Mouse (Mus musculus): ENCODE measurements at regions not wholly inside any gene's neighbourhood (a gene's known extent, or its start where the extent isn't known, plus 50 kb on each side); places are given as distances from the start of the nearest gene placed in this dataset.

- TF ChIP-seq POLR2A (IDR thresholded peaks at IDR 0.05; ENCODE audit: borderline replicate concordance, low read depth, low read length) (no peak), CTCF (IDR thresholded peaks at IDR 0.05; ENCODE audit: low read depth, low read length) (0 out of 2 replicates have a peak, but pooled peaks have one; percentile 22)
- no peak overlapping the region for H3K4me3 ChIP-seq (ENCODE audit: insufficient read depth, low read length)
- H3K27ac ChIP-seq (ENCODE audit: insufficient read depth, low read depth, low read length), result no peak overlapping the region
- no peaks in the 10 kb centered on the region for H3K4me1 ChIP-seq (ENCODE audit: control insufficient read depth, insufficient read depth, low read length)
These were observed 166.0 kb downstream of the Zfp36l1 start for GRCm38 (mm10) chr12:79946777-79947176.

GRCm38 (mm10) chr12:79945899-79946298 lies 166.9 kb downstream of the Zfp36l1 start:
- H3K27ac ChIP-seq (ENCODE audit: insufficient read depth, low read depth, low read length), result no peak overlapping the region
- no peak overlapping the region for H3K4me3 ChIP-seq (ENCODE audit: insufficient read depth, low read length)
- H3K4me1 ChIP-seq (ENCODE audit: control insufficient read depth, insufficient read depth, low read length), result no peaks in the 10 kb centered on the region
- TF ChIP-seq POLR2A (IDR thresholded peaks at IDR 0.05; ENCODE audit: borderline replicate concordance, low read depth, low read length), result no peak
- TF ChIP-seq CTCF (IDR thresholded peaks at IDR 0.05; ENCODE audit: low read depth, low read length), result no peak

- Histone ChIP-seq H3K4me3 (ENCODE audit: insufficient read depth, low read length) (no peak overlapping the region), H3K4me1 (ENCODE audit: control insufficient read depth, insufficient read depth, low read length) (no peaks in the 10 kb centered on the region), H3K27ac (ENCODE audit: insufficient read depth, low read depth, low read length) (no peak overlapping the region)
- TF ChIP-seq CTCF (IDR thresholded peaks at IDR 0.05; ENCODE audit: low read depth, low read length) (no peak), POLR2A (IDR thresholded peaks at IDR 0.05; ENCODE audit: borderline replicate concordance, low read depth, low read length) (no peak)
These were observed 167.9 kb downstream of the Zfp36l1 start for GRCm38 (mm10) chr12:79944714-79945493.

GRCm38 (mm10) chr12:79944090-79944489 lies 168.7 kb downstream of the Zfp36l1 start:
- no peaks in the 10 kb centered on the region for H3K4me1 ChIP-seq (ENCODE audit: control insufficient read depth, insufficient read depth, low read length)
- H3K4me3 ChIP-seq (ENCODE audit: insufficient read depth, low read length), result no peak overlapping the region
- no peak for TF ChIP-seq CTCF (IDR thresholded peaks at IDR 0.05; ENCODE audit: low read depth, low read length)
- no peak for TF ChIP-seq POLR2A (IDR thresholded peaks at IDR 0.05; ENCODE audit: borderline replicate concordance, low read depth, low read length)
- no peak overlapping the region for H3K27ac ChIP-seq (ENCODE audit: insufficient read depth, low read depth, low read length)

- Histone ChIP-seq H3K4me1 (ENCODE audit: control insufficient read depth, insufficient read depth, low read length) (peaks cover 6% of the 10 kb centered on the region), H3K27ac (ENCODE audit: insufficient read depth, low read depth, low read length) (no peak overlapping the region), H3K4me3 (ENCODE audit: insufficient read depth, low read length) (no peak overlapping the region)
- no peak for TF ChIP-seq POLR2A (IDR thresholded peaks at IDR 0.05; ENCODE audit: borderline replicate concordance, low read depth, low read length)
- TF ChIP-seq CTCF (IDR thresholded peaks at IDR 0.05; ENCODE audit: low read depth, low read length), result no peak
These were observed 170.2 kb downstream of the Zfp36l1 start for GRCm38 (mm10) chr12:79942563-79943131.

GRCm38 (mm10) chr12:79941828-79942227 lies 171.0 kb downstream of the Zfp36l1 start:
- H3K4me3 ChIP-seq (ENCODE audit: insufficient read depth, low read length), result no peak overlapping the region
- peaks cover 8% of the 10 kb centered on the region for H3K4me1 ChIP-seq (ENCODE audit: control insufficient read depth, insufficient read depth, low read length)
- TF ChIP-seq POLR2A (IDR thresholded peaks at IDR 0.05; ENCODE audit: borderline replicate concordance, low read depth, low read length) (no peak), CTCF (IDR thresholded peaks at IDR 0.05; ENCODE audit: low read depth, low read length) (no peak)
- no peak overlapping the region for H3K27ac ChIP-seq (ENCODE audit: insufficient read depth, low read depth, low read length)

- H3K4me3 ChIP-seq (ENCODE audit: insufficient read depth, low read length), result no peak overlapping the region
- H3K4me1 ChIP-seq (ENCODE audit: control insufficient read depth, insufficient read depth, low read length), result peaks cover 9% of the 10 kb centered on the region
- H3K27ac ChIP-seq (ENCODE audit: insufficient read depth, low read depth, low read length), result no peak overlapping the region
- no peak for TF ChIP-seq POLR2A (IDR thresholded peaks at IDR 0.05; ENCODE audit: borderline replicate concordance, low read depth, low read length)
These were observed 173.4 kb downstream of the Zfp36l1 start for GRCm38 (mm10) chr12:79939436-79939835.

GRCm38 (mm10) chr12:79937876-79938275 lies 174.9 kb downstream of the Zfp36l1 start:
- Histone ChIP-seq H3K4me1 (ENCODE audit: control insufficient read depth, insufficient read depth, low read length) (peaks cover 9% of the 10 kb centered on the region), H3K27ac (ENCODE audit: insufficient read depth, low read depth, low read length) (no peak overlapping the region), H3K4me3 (ENCODE audit: insufficient read depth, low read length) (no peak overlapping the region)
- TF ChIP-seq CTCF (IDR thresholded peaks at IDR 0.05; ENCODE audit: low read depth, low read length), result no peak
- TF ChIP-seq POLR2A (IDR thresholded peaks at IDR 0.05; ENCODE audit: borderline replicate concordance, low read depth, low read length), result no peak

GRCm38 (mm10) chr12:79936698-79937097 lies 176.1 kb downstream of the Zfp36l1 start:
- peaks cover 9% of the 10 kb centered on the region for H3K4me1 ChIP-seq (ENCODE audit: control insufficient read depth, insufficient read depth, low read length)
- no peak overlapping the region for H3K27ac ChIP-seq (ENCODE audit: insufficient read depth, low read depth, low read length)
- H3K4me3 ChIP-seq (ENCODE audit: insufficient read depth, low read length), result no peak overlapping the region
- TF ChIP-seq POLR2A (IDR thresholded peaks at IDR 0.05; ENCODE audit: borderline replicate concordance, low read depth, low read length) (no peak), CTCF (IDR thresholded peaks at IDR 0.05; ENCODE audit: low read depth, low read length) (no peak)

GRCm38 (mm10) chr12:79934091-79934490 lies 178.7 kb downstream of the Zfp36l1 start:
- no peak overlapping the region for H3K27ac ChIP-seq (ENCODE audit: insufficient read depth, low read depth, low read length)
- H3K4me1 ChIP-seq (ENCODE audit: control insufficient read depth, insufficient read depth, low read length), result peaks cover 9% of the 10 kb centered on the region
- TF ChIP-seq POLR2A (IDR thresholded peaks at IDR 0.05; ENCODE audit: borderline replicate concordance, low read depth, low read length) (no peak), CTCF (IDR thresholded peaks at IDR 0.05; ENCODE audit: low read depth, low read length) (no peak)
- no peak overlapping the region for H3K4me3 ChIP-seq (ENCODE audit: insufficient read depth, low read length)
